Mouse (Mus musculus) midbrain, embryonic 13.5 days (tissue): Measurements from ENCODE around the gene Pxmp4. TPM values are rescaled to one million over a fixed set of nuclear protein-coding genes. Genes with fewer than 3 reads are reported as not detected.

Experiments
- ATAC-seq: fragments of 200-750 bp; cut with Nextera tagmentation; 2 replicates; pipeline ENCODE4 v1.8.0; 2017; ENCODE audit warnings: mild to moderate bottlenecking, moderate TSS enrichment, moderate library complexity
- H3K27ac ChIP-seq: fragments of 300-500 bp; sonication (generic); 2 replicates; pipeline ENCODE4 v1.5.1; 2015; ENCODE audit warnings: inconsistent platforms, mild to moderate bottlenecking, moderate library complexity
- H3K27me3 ChIP-seq: fragments of 300-500 bp; sonication (generic); 2 replicates; pipeline ENCODE4 v1.6.1; 2015; ENCODE audit warnings: mild to moderate bottlenecking, inconsistent platforms
- H3K36me3 ChIP-seq: fragments of 300-500 bp; sonication (generic); 2 replicates; pipeline ENCODE4 v1.6.1; 2015; ENCODE audit warnings: mild to moderate bottlenecking, inconsistent platforms
- H3K4me1 ChIP-seq: fragments of 300-500 bp; sonication (generic); replicated peaks from 2 replicates; pipeline ENCODE4 v1.6.1; 2015; ENCODE audit warnings: inconsistent platforms
- H3K4me2 ChIP-seq: fragments of 300-500 bp; sonication (generic); replicated peaks from 2 replicates; pipeline ENCODE4 v1.6.1; 2015; ENCODE audit warnings: moderate library complexity, mild to moderate bottlenecking, inconsistent platforms
- H3K4me3 ChIP-seq: fragments of 300-500 bp; sonication (generic); replicated peaks from 2 replicates; pipeline ENCODE4 v1.5.1; 2015; ENCODE audit warnings: mild to moderate bottlenecking, inconsistent platforms
- H3K9ac ChIP-seq: fragments of 300-500 bp; sonication (generic); replicated peaks from 2 replicates; pipeline ENCODE4 v1.6.1; 2015; ENCODE audit warnings: mild to moderate bottlenecking, inconsistent platforms
- H3K9me3 ChIP-seq: fragments of 300-500 bp; sonication (generic); 2 replicates; pipeline ENCODE4 v1.6.1; 2016; ENCODE audit warnings: mild to moderate bottlenecking, inconsistent platforms
- WGBS: fragments of 180-500 bp; shearing (Covaris S2); methylation state at CpG from one replicate; pipeline ENCODE4 v1.1.7; 2015; 5-methylcytosine and 5-hydroxymethylcytosine counted together
- polyA plus RNA-seq: library from polyadenylated mRNA; unstranded; fragments of >200 nt; fragmentation: Nextera tagmentation; extraction: Ambion mirVana; gene quantifications from 2 replicates; pipeline ENCODE4 v1.2.1, GENCODE M21; 2015

Gene Pxmp4
- polyA plus RNA-seq, 1 experiment from 2014 or later, result 13.4 TPM

- H3K27ac ChIP-seq, result peak overlapping the region; percentile 84
- peak overlapping the region; percentile 80 for H3K4me3 ChIP-seq
- no peaks in the 10 kb centered on the region for H3K27me3 ChIP-seq
- H3K4me1 ChIP-seq, result peaks cover 61% of the 10 kb centered on the region
- peak; percentile 62 for ATAC-seq
- H3K9ac ChIP-seq, result peak overlapping the region; percentile 75
- H3K36me3 ChIP-seq, result 0 out of 2 replicates have a peak, but pooled peaks cover 1% of the 10 kb centered on the region
- H3K4me2 ChIP-seq, result peak overlapping the region; percentile 90
- 0% methylated on average over 26 of the region's 70 CpGs for WGBS
- no peaks in the 10 kb centered on the region for H3K9me3 ChIP-seq
Measured at GRCm38 (mm10) chr2:154569071-154569748, 34.3 kb downstream of the Pxmp4 start.

GRCm38 (mm10) chr2:154568329-154569070, 35.0 kb downstream of the Pxmp4 start:
- H3K27ac ChIP-seq, result peak overlapping the region; percentile 84
- 0 out of 2 replicates have a peak, but pooled peaks cover 7% of the 10 kb centered on the region for H3K36me3 ChIP-seq
- peaks cover 62% of the 10 kb centered on the region for H3K4me1 ChIP-seq
- ATAC-seq, result peak; percentile 43
- H3K9ac ChIP-seq, result peak overlapping the region; percentile 75
- H3K4me3 ChIP-seq, result peak overlapping the region; percentile 80
- 4% methylated on average over 10 of the region's 10 CpGs for WGBS
- peak overlapping the region; percentile 90 for H3K4me2 ChIP-seq
- H3K27me3 ChIP-seq, result no peaks in the 10 kb centered on the region
- H3K9me3 ChIP-seq, result no peaks in the 10 kb centered on the region

- no peaks in the 10 kb centered on the region for H3K27me3 ChIP-seq
- H3K36me3 ChIP-seq, result peaks cover 12% of the 10 kb centered on the region; the same call in 1 of the 2 replicates
- peak overlapping the region; percentile 84 for H3K27ac ChIP-seq
- H3K4me2 ChIP-seq, result peak overlapping the region; percentile 90
- peak overlapping the region; percentile 80 for H3K4me3 ChIP-seq
- peaks cover 62% of the 10 kb centered on the region for H3K4me1 ChIP-seq
- H3K9ac ChIP-seq, result peak overlapping the region; percentile 75; the same call in 1 of the 2 replicates
- ATAC-seq, result no peak
- WGBS, result 46% methylated on average over 2 of the region's 2 CpGs
- no peaks in the 10 kb centered on the region for H3K9me3 ChIP-seq
Measured at GRCm38 (mm10) chr2:154567766-154568165, 35.7 kb downstream of the Pxmp4 start.

- H3K27ac ChIP-seq, result no peak overlapping the region
- H3K9ac ChIP-seq, result 0 out of 2 replicates have a peak overlapping the region, but pooled peaks have one; percentile 32
- no peaks in the 10 kb centered on the region for H3K9me3 ChIP-seq
- 0 out of 2 replicates have a peak overlapping the region, but pooled peaks have one; percentile 6 for H3K4me3 ChIP-seq
- peaks cover 16% of the 10 kb centered on the region; the same call in 1 of the 2 replicates for H3K36me3 ChIP-seq
- H3K4me1 ChIP-seq, result peaks cover 62% of the 10 kb centered on the region
- H3K27me3 ChIP-seq, result no peaks in the 10 kb centered on the region
- no peak for ATAC-seq
- 49% methylated on average over 8 of the region's 8 CpGs for WGBS
- peak overlapping the region; percentile 23 for H3K4me2 ChIP-seq
Measured at GRCm38 (mm10) chr2:154566641-154567040, 36.9 kb downstream of the Pxmp4 start.

GRCm38 (mm10) chr2:154565562-154565961, 37.9 kb downstream of the Pxmp4 start:
- 69% methylated on average over 3 of the region's 3 CpGs for WGBS
- Histone ChIP-seq H3K9ac (peak overlapping the region; percentile 40), H3K27ac (peak overlapping the region; percentile 30; the same call in 1 of the 2 replicates), H3K36me3 (peaks cover 24% of the 10 kb centered on the region), H3K4me3 (no peak overlapping the region), H3K9me3 (no peaks in the 10 kb centered on the region), H3K4me1 (peaks cover 54% of the 10 kb centered on the region), H3K4me2 (no peak overlapping the region), H3K27me3 (no peaks in the 10 kb centered on the region)
- no peak for ATAC-seq

GRCm38 (mm10) chr2:154563612-154564170, 39.8 kb downstream of the Pxmp4 start:
- H3K4me2 ChIP-seq, result no peak overlapping the region
- H3K4me3 ChIP-seq, result no peak overlapping the region
- no peaks in the 10 kb centered on the region for H3K9me3 ChIP-seq
- ATAC-seq, result no peak
- no peak overlapping the region for H3K9ac ChIP-seq
- peaks cover 49% of the 10 kb centered on the region for H3K4me1 ChIP-seq
- peaks cover 24% of the 10 kb centered on the region for H3K36me3 ChIP-seq
- 93% methylated on average over 22 of the region's 22 CpGs for WGBS
- H3K27ac ChIP-seq, result no peak overlapping the region
- H3K27me3 ChIP-seq, result no peaks in the 10 kb centered on the region

GRCm38 (mm10) chr2:154558264-154559039, 45.1 kb downstream of the Pxmp4 start, which contains the start of gene Necab3:
Gene Necab3 (minus strand): TSS chr2:154558890.
- H3K9ac ChIP-seq, result peak within 1 kb of the TSS; percentile 59
- H3K27me3 ChIP-seq, result no peaks in the 10 kb centered on the region
- peaks cover 18% of the 10 kb centered on the region for H3K36me3 ChIP-seq
- no peaks in the 10 kb centered on the region for H3K9me3 ChIP-seq
- ATAC-seq, result peak; percentile 82
- H3K4me1 ChIP-seq, result peaks cover 25% of the 10 kb centered on the region
- H3K27ac ChIP-seq, result peak within 1 kb of the TSS; percentile 40; the same call in 1 of the 2 replicates
- H3K4me2 ChIP-seq, result peak within 1 kb of the TSS; percentile 62
- 3% methylated on average over 34 of the region's 34 CpGs for WGBS
- H3K4me3 ChIP-seq, result peak within 1 kb of the TSS; percentile 40

GRCm38 (mm10) chr2:154557184-154557832, 46.2 kb downstream of the Pxmp4 start:
- no peak overlapping the region for H3K4me3 ChIP-seq
- 61% methylated on average over 5 of the region's 5 CpGs for WGBS
- H3K9ac ChIP-seq, result no peak overlapping the region; the same call in 1 of the 2 replicates
- H3K27me3 ChIP-seq, result peaks cover 8% of the 10 kb centered on the region; the same call in 1 of the 2 replicates
- H3K36me3 ChIP-seq, result peaks cover 8% of the 10 kb centered on the region; the same call in 1 of the 2 replicates
- H3K27ac ChIP-seq, result no peak overlapping the region
- peaks cover 32% of the 10 kb centered on the region for H3K4me1 ChIP-seq
- no peak for ATAC-seq
- H3K4me2 ChIP-seq, result peak overlapping the region; percentile 62
- no peaks in the 10 kb centered on the region for H3K9me3 ChIP-seq

GRCm38 (mm10) chr2:154555235-154555634, 48.3 kb downstream of the Pxmp4 start:
- WGBS, result 74% methylated on average over 6 of the region's 6 CpGs
- no peak for ATAC-seq

GRCm38 (mm10) chr2:154552424-154552907, 51.0 kb downstream of the Pxmp4 start:
- H3K27me3 ChIP-seq, result peaks cover 33% of the 10 kb centered on the region
- 34% methylated on average over 27 of the region's 27 CpGs for WGBS
- no peak overlapping the region for H3K4me3 ChIP-seq
- peaks cover 34% of the 10 kb centered on the region for H3K4me1 ChIP-seq
- H3K27ac ChIP-seq, result no peak overlapping the region
- no peaks in the 10 kb centered on the region for H3K9me3 ChIP-seq
- peak; percentile 53 for ATAC-seq
- no peak overlapping the region; the same call in 1 of the 2 replicates for H3K9ac ChIP-seq
- no peaks in the 10 kb centered on the region for H3K36me3 ChIP-seq
- H3K4me2 ChIP-seq, result peak overlapping the region; percentile 36

More at GRCm38 (mm10) chr2:154555235-154555634, 48.3 kb downstream of the Pxmp4 start:
- Histone ChIP-seq H3K27me3 (peaks cover 28% of the 10 kb centered on the region), H3K9me3 (no peaks in the 10 kb centered on the region), H3K36me3 (no peaks in the 10 kb centered on the region), H3K4me1 (peaks cover 40% of the 10 kb centered on the region), H3K4me2 (no peak overlapping the region), H3K27ac (no peak overlapping the region), H3K4me3 (no peak overlapping the region), H3K9ac (0 out of 2 replicates have a peak overlapping the region, but pooled peaks have one; percentile 19)
